Mouse (Mus musculus): Measurements from ENCODE around the gene Vmn1r173. TPM values are rescaled to one million over a fixed set of nuclear protein-coding genes. Genes with fewer than 3 reads are reported as not detected.
"Not testable (repeated sequence)": the region's sequence is repeated elsewhere in the genome, so short reads cannot be mapped to it uniquely, and the experiment has no call there.

The Vmn1r173 gene
- polyA plus RNA-seq (2016; fragmentation: Nextera tagmentation; extraction: Ambion mirVana): not detected in 2 replicates

- not testable (repeated sequence) for ATAC-seq (ENCODE audit: low FRiP score, low read depth)
- 51% methylated on average over 1 of the region's 1 CpGs for WGBS
Observed at GRCm38 (mm10) chr7:23700403-23700802, at the start of gene Vmn1r173. Gene Vmn1r173 (plus strand): TSS chr7:23700703.

GRCm38 (mm10) chr7:23658016-23658415 is 42.5 kb upstream of the Vmn1r173 start, which contains the start of gene Vmn1r172:
Gene Vmn1r172 (plus strand): TSS chr7:23658316.
- ATAC-seq (ENCODE audit: low FRiP score, low read depth): no peak
- Histone ChIP-seq H3K9me3 (peaks cover 8% of the 10 kb centered on the region; the same call in 1 of the 2 replicates), H3K4me1 (no peaks in the 10 kb centered on the region), H3K27ac (replicated peaks) (no peak within 1 kb of the TSS), H3K36me3 (no peaks in the 10 kb centered on the region), H3K27me3 (no peaks in the 10 kb centered on the region), H3K4me3 (no peak within 1 kb of the TSS), H3K9ac (replicated peaks) (no peak within 1 kb of the TSS), H3K4me2 (replicated peaks) (no peak within 1 kb of the TSS)
- 63% methylated on average over 2 of the region's 2 CpGs for WGBS

More at GRCm38 (mm10) chr7:23700403-23700802, at the start of gene Vmn1r173:
- H3K4me2 ChIP-seq (replicated peaks); H3K4me3 ChIP-seq; H3K4me1 ChIP-seq; H3K27ac ChIP-seq (replicated peaks); H3K9ac ChIP-seq (replicated peaks); H3K36me3 ChIP-seq; H3K27me3 ChIP-seq; H3K9me3 ChIP-seq: not testable (repeated sequence)

- H3K27me3 ChIP-seq; H3K9ac ChIP-seq (replicated peaks); H3K4me2 ChIP-seq (replicated peaks); H3K36me3 ChIP-seq; H3K4me3 ChIP-seq; ATAC-seq (ENCODE audit: low FRiP score, low read depth); H3K4me1 ChIP-seq; H3K9me3 ChIP-seq; H3K27ac ChIP-seq (replicated peaks): not testable (repeated sequence)
- 45% methylated on average over 1 of the region's 1 CpGs for WGBS
Observed at GRCm38 (mm10) chr7:23751970-23752369, 51.5 kb downstream of the Vmn1r173 start, which contains the start of gene Vmn1r174. Gene Vmn1r174 (plus strand): TSS chr7:23752270.

Other genes starting within 250 kb of the Vmn1r173 start
- not detected in 2 replicates for gene Vmn1r167, start 193.5 kb upstream of the Vmn1r173 start, polyA plus RNA-seq (2016; fragmentation: Nextera tagmentation; extraction: Ambion mirVana)
- not detected in 2 replicates for gene Vmn1r168, start 161.0 kb upstream of the Vmn1r173 start, polyA plus RNA-seq (2016; fragmentation: Nextera tagmentation; extraction: Ambion mirVana)
- gene Vmn1r169, start 125.2 kb upstream of the Vmn1r173 start, polyA plus RNA-seq (2016; fragmentation: Nextera tagmentation; extraction: Ambion mirVana): not detected in 2 replicates
- not detected in 2 replicates for gene Vmn1r170, start 94.5 kb upstream of the Vmn1r173 start, polyA plus RNA-seq (2016; fragmentation: Nextera tagmentation; extraction: Ambion mirVana)
- not detected in 2 replicates for gene Vmn1r171, start 70.0 kb upstream of the Vmn1r173 start, polyA plus RNA-seq (2016; fragmentation: Nextera tagmentation; extraction: Ambion mirVana)
- not detected in 2 replicates for gene Vmn1r172, start 42.4 kb upstream of the Vmn1r173 start, polyA plus RNA-seq (2016; fragmentation: Nextera tagmentation; extraction: Ambion mirVana)
- gene Vmn1r174, start 51.6 kb downstream of the Vmn1r173 start, polyA plus RNA-seq (2016; fragmentation: Nextera tagmentation; extraction: Ambion mirVana): not detected in 2 replicates
- gene Vmn1r175, start 109.9 kb downstream of the Vmn1r173 start, polyA plus RNA-seq (2016; fragmentation: Nextera tagmentation; extraction: Ambion mirVana): not detected in 2 replicates
- gene Vmn1r176, start 136.7 kb downstream of the Vmn1r173 start, polyA plus RNA-seq (2016; fragmentation: Nextera tagmentation; extraction: Ambion mirVana): not detected in 2 replicates
- gene Vmn1r177, start 165.7 kb downstream of the Vmn1r173 start, polyA plus RNA-seq (2016; fragmentation: Nextera tagmentation; extraction: Ambion mirVana): not detected in 2 replicates
- gene Vmn1r178, start 191.3 kb downstream of the Vmn1r173 start, polyA plus RNA-seq (2016; fragmentation: Nextera tagmentation; extraction: Ambion mirVana): not detected in 2 replicates
- not detected in 2 replicates for gene Vmn1r179, start 226.3 kb downstream of the Vmn1r173 start, polyA plus RNA-seq (2016; fragmentation: Nextera tagmentation; extraction: Ambion mirVana)
- gene Vmn1r180, start 249.9 kb downstream of the Vmn1r173 start, polyA plus RNA-seq (2016; fragmentation: Nextera tagmentation; extraction: Ambion mirVana): not detected in 2 replicates